Mouse (Mus musculus): ENCODE measurements at regions not wholly inside any gene's neighbourhood (a gene's known extent, or its start where the extent isn't known, plus 50 kb on each side); places are given as distances from the start of the nearest gene placed in this dataset.
"Not testable (repeated sequence)": the region's sequence is repeated elsewhere in the genome, so short reads cannot be mapped to it uniquely, and the experiment has no call there.

DNA sequence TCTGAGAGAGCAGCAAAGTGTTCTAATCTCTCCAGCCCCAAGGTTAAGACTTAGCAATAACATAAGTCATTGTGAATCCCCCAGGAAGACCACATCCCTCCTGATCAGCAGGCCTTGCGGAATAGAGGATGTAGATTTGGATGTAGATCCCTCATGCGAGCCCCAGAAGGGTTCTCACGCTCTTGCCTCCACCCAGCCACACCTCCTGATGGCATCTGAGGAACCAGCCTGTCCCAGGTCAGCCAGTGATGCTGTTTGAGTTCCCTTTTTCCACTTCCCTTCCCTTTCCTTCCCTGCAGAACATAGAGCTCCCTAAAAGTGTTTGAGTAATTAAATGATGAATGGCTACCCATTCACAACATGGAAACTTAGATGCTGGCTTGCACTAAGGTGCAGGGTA is 124.1 kb downstream of the Katnal1 start:
- TF ChIP-seq NANOG (IDR thresholded peaks at IDR 0.05; ENCODE audit: borderline replicate concordance, low read length): no peak
- TF ChIP-seq CTCF (conservative IDR thresholded peaks at IDR 0.05; ENCODE audit: low read length): no peak
- no peak for TF ChIP-seq POU5F1 (IDR thresholded peaks at IDR 0.05; ENCODE audit: borderline replicate concordance, low read length)

DNA sequence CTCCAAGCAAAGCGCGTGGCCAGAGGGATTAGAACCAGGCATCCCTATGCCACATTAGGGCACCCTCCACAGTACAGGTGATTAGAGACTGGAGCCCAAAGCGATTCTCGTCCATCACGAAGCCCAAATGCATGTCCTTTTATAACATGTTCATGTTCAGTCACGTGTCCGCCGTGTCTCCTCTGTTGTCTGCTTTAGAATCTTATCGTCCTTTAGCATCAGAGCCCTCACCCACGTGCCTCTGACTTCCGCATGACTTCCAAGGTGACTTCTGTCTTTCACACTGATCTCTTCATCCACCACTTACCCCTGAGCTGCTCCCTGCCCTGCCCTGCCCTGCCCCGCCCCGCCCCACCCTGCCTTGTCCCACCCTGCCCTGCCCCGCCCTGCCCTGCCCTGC is 125.3 kb downstream of the Katnal1 start:
- Histone ChIP-seq H3K4me3 (replicated peaks; ENCODE audit: low read length) (peak overlapping the region; percentile 27), H3K9me3 (ENCODE audit: low read length) (no peaks in the 10 kb centered on the region), H3K36me3 (ENCODE audit: insufficient read depth, low read length) (no peaks in the 10 kb centered on the region), H3K4me1 (replicated peaks; ENCODE audit: low read depth, low read length) (peaks cover 33% of the 10 kb centered on the region), H3K27me3 (ENCODE audit: insufficient read depth, low read length) (peaks cover 19% of the 10 kb centered on the region)
- no peak for TF ChIP-seq NANOG (IDR thresholded peaks at IDR 0.05; ENCODE audit: borderline replicate concordance, low read length)
- no peak for TF ChIP-seq POU5F1 (IDR thresholded peaks at IDR 0.05; ENCODE audit: borderline replicate concordance, low read length)
- no peak for TF ChIP-seq CTCF (conservative IDR thresholded peaks at IDR 0.05; ENCODE audit: low read length)

More for the DNA sequence above, 124.1 kb downstream of the Katnal1 start:
- Histone ChIP-seq H3K27me3 (ENCODE audit: insufficient read depth, low read length) (peaks cover 29% of the 10 kb centered on the region), H3K36me3 (ENCODE audit: insufficient read depth, low read length) (no peaks in the 10 kb centered on the region), H3K4me3 (replicated peaks; ENCODE audit: low read length) (no peak overlapping the region), H3K9me3 (ENCODE audit: low read length) (no peaks in the 10 kb centered on the region), H3K4me1 (replicated peaks; ENCODE audit: low read depth, low read length) (peaks cover 46% of the 10 kb centered on the region)

DNA sequence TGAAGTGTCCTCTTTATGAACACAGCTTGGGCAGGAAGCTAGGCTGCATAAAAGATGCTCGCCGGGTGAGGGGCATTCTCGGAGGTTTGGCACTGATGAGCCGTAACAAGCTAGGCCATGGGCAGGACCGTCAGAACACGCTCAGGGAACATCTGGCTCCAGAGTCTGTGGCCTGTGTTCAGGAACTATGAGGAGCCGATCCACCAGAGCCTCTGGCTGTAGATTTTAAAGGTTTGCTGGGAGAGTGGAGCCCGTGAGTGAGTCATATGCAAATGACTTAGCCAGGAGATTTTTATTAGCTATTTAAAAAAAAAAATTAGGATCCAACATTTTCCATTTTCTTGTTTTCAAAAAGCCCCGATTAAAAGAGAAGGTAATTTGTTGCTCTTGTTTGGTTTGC is 126.4 kb downstream of the Katnal1 start:
- Histone ChIP-seq H3K4me1 (replicated peaks; ENCODE audit: low read depth, low read length) (peaks cover 27% of the 10 kb centered on the region), H3K4me3 (replicated peaks; ENCODE audit: low read length) (no peak overlapping the region), H3K9me3 (ENCODE audit: low read length) (no peaks in the 10 kb centered on the region), H3K36me3 (ENCODE audit: insufficient read depth, low read length) (no peaks in the 10 kb centered on the region), H3K27me3 (ENCODE audit: insufficient read depth, low read length) (peaks cover 19% of the 10 kb centered on the region)
- no peak for TF ChIP-seq NANOG (IDR thresholded peaks at IDR 0.05; ENCODE audit: borderline replicate concordance, low read length)
- no peak for TF ChIP-seq CTCF (conservative IDR thresholded peaks at IDR 0.05; ENCODE audit: low read length)
- no peak for TF ChIP-seq POU5F1 (IDR thresholded peaks at IDR 0.05; ENCODE audit: borderline replicate concordance, low read length)

DNA sequence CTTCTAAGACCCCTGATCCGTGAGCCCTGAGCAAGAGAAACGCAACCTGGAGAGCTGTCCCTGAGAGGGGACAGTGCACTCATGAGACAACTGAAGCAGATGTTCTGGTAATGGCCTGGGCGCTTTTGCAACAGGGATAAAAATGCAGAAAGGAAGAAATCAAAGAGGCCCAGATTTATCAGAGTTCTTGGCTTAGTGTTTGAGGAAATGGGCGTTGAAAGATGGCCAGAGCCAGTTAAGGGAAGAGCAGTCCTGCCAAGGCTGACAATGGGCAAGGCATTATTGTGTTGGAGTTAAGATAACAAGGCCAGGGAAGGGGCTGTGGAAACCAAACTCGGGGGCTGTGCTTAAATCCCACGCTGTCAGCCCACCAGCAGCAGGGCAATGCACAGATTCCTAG is 130.6 kb downstream of the Katnal1 start:
- Histone ChIP-seq H3K27me3 (ENCODE audit: insufficient read depth, low read length) (peaks cover 11% of the 10 kb centered on the region), H3K4me3 (replicated peaks; ENCODE audit: low read length) (no peak overlapping the region), H3K4me1 (replicated peaks; ENCODE audit: low read depth, low read length) (peaks cover 27% of the 10 kb centered on the region), H3K36me3 (ENCODE audit: insufficient read depth, low read length) (no peaks in the 10 kb centered on the region), H3K9me3 (ENCODE audit: low read length) (no peaks in the 10 kb centered on the region)
- TF ChIP-seq POU5F1 (IDR thresholded peaks at IDR 0.05; ENCODE audit: borderline replicate concordance, low read length) (no peak), CTCF (conservative IDR thresholded peaks at IDR 0.05; ENCODE audit: low read length) (no peak), NANOG (IDR thresholded peaks at IDR 0.05; ENCODE audit: borderline replicate concordance, low read length) (no peak)

DNA sequence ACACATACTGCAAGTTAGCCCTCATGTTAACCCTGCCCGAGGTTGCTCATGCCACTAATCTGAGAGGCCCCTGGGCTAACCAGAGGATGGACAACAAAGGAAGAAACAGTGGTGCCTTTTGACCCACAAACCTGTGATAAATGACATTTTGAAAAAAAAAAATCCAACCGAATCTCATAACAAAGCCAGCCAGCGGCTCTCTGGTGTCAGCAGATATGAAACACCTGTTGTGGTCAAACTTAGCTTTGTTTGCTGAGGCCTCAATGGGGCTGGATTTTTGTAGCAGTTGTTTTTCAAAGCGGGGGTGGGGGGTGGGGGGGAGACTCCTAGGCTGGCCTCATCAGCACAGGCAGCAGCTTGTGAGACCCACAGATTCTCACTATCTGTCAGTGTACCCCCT is 133.0 kb downstream of the Katnal1 start:
- H3K4me3 ChIP-seq (replicated peaks; ENCODE audit: low read length): no peak overlapping the region
- H3K9me3 ChIP-seq (ENCODE audit: low read length): no peaks in the 10 kb centered on the region
- no peaks in the 10 kb centered on the region for H3K27me3 ChIP-seq (ENCODE audit: insufficient read depth, low read length)
- no peaks in the 10 kb centered on the region for H3K36me3 ChIP-seq (ENCODE audit: insufficient read depth, low read length)
- H3K4me1 ChIP-seq (replicated peaks; ENCODE audit: low read depth, low read length): peaks cover 40% of the 10 kb centered on the region
- TF ChIP-seq NANOG (IDR thresholded peaks at IDR 0.05; ENCODE audit: borderline replicate concordance, low read length) (no peak), POU5F1 (IDR thresholded peaks at IDR 0.05; ENCODE audit: borderline replicate concordance, low read length) (no peak), CTCF (conservative IDR thresholded peaks at IDR 0.05; ENCODE audit: low read length) (no peak)

DNA sequence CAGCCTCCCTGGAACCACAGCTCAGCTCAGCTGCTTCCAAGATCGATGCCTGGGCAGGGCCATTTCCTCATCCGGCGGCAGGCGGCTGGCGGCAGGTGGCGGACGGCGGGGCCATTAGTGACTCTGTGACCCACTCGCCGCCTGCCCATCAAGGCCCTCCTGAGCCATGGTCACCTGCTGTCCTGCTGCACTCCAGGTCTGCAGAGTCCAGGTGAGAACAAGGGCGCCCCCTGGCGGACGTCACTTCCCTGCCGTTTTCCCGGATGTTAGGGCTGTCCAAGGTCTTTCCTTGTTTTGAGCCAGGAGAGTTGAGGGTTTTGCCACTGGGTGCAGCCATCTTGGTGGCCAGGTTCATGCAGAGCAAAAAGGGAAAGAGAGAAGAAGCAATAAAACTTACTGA is 134.7 kb downstream of the Katnal1 start:
- Histone ChIP-seq H3K9me3 (ENCODE audit: low read length) (no peaks in the 10 kb centered on the region), H3K27me3 (ENCODE audit: insufficient read depth, low read length) (no peaks in the 10 kb centered on the region; the same call in none of the 2 replicates), H3K4me1 (replicated peaks; ENCODE audit: low read depth, low read length) (peaks cover 51% of the 10 kb centered on the region), H3K36me3 (ENCODE audit: insufficient read depth, low read length) (no peaks in the 10 kb centered on the region), H3K4me3 (replicated peaks; ENCODE audit: low read length) (peak overlapping the region; percentile 52)
- TF ChIP-seq CTCF (conservative IDR thresholded peaks at IDR 0.05; ENCODE audit: low read length): peak; percentile 72
- TF ChIP-seq POU5F1 (IDR thresholded peaks at IDR 0.05; ENCODE audit: borderline replicate concordance, low read length): no peak
- no peak for TF ChIP-seq NANOG (IDR thresholded peaks at IDR 0.05; ENCODE audit: borderline replicate concordance, low read length)

DNA sequence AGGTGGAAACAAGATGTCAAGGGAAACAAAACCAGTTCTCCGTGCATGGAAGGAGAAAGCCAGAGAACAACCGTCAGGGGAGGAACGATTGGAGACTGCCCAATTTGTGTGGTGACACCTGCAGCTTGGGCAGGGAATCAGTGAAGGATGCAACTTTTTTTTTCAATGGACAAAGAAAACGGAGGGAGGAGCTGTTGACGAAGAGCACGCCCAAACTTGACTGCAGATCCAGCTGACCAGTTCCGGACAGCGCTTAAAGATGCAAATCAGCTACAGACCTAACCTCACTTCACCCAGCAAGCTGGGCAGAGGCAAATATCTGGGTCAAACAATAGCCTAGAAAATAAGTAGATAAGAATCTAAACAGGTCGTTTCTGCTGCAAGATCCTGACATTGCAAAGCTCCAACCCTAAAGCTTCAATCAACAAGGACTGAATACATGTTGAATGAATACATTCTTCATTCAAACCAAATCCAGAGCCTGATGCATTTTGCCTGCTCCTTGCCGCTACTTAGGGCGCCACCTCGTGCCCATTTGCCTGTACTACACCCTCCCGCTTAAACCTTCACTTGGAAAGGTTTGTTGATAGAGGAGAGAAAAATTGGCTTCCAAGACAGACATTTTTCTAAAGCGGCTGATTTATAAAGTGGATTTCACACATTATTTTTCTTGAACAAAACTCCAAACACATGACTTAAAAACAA is 136.2 kb downstream of the Katnal1 start:
- H3K4me3 ChIP-seq (replicated peaks; ENCODE audit: low read length): peak overlapping the region; percentile 21; the same call in 1 of the 2 replicates
- no peaks in the 10 kb centered on the region; the same call in none of the 2 replicates for H3K27me3 ChIP-seq (ENCODE audit: insufficient read depth, low read length)
- peaks cover 66% of the 10 kb centered on the region for H3K4me1 ChIP-seq (replicated peaks; ENCODE audit: low read depth, low read length)
- no peaks in the 10 kb centered on the region for H3K36me3 ChIP-seq (ENCODE audit: insufficient read depth, low read length)
- H3K9me3 ChIP-seq (ENCODE audit: low read length): no peaks in the 10 kb centered on the region
- TF ChIP-seq CTCF (conservative IDR thresholded peaks at IDR 0.05; ENCODE audit: low read length): peak; percentile 99
- no peak for TF ChIP-seq NANOG (IDR thresholded peaks at IDR 0.05; ENCODE audit: borderline replicate concordance, low read length)
- no peak for TF ChIP-seq POU5F1 (IDR thresholded peaks at IDR 0.05; ENCODE audit: borderline replicate concordance, low read length)

DNA sequence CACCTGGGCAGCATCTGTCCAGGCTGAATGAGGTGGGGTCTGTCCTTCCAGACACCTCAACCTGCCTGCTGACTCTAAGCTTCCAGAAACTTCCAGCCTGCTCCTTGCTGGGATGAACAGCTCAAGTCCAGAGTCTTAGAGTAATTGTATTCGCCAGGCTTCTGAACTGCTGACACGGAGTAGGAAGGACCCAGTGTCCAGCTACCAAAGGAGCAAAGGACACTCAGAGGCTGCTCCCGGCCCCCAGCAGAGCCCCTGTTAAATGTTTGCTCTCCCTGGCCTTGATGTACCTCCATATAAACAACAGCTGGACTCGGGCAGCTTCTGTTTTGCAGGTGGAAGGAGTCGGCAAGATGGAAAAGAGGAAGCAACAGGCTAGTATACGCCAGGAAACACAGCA is 137.5 kb downstream of the Katnal1 start:
- Histone ChIP-seq H3K4me1 (replicated peaks; ENCODE audit: low read depth, low read length) (peaks cover 74% of the 10 kb centered on the region), H3K4me3 (replicated peaks; ENCODE audit: low read length) (no peak overlapping the region), H3K27me3 (ENCODE audit: insufficient read depth, low read length) (no peaks in the 10 kb centered on the region; the same call in none of the 2 replicates), H3K36me3 (ENCODE audit: insufficient read depth, low read length) (no peaks in the 10 kb centered on the region), H3K9me3 (ENCODE audit: low read length) (no peaks in the 10 kb centered on the region)
- TF ChIP-seq CTCF (conservative IDR thresholded peaks at IDR 0.05; ENCODE audit: low read length) (no peak), POU5F1 (IDR thresholded peaks at IDR 0.05; ENCODE audit: borderline replicate concordance, low read length) (no peak), NANOG (IDR thresholded peaks at IDR 0.05; ENCODE audit: borderline replicate concordance, low read length) (no peak)

DNA sequence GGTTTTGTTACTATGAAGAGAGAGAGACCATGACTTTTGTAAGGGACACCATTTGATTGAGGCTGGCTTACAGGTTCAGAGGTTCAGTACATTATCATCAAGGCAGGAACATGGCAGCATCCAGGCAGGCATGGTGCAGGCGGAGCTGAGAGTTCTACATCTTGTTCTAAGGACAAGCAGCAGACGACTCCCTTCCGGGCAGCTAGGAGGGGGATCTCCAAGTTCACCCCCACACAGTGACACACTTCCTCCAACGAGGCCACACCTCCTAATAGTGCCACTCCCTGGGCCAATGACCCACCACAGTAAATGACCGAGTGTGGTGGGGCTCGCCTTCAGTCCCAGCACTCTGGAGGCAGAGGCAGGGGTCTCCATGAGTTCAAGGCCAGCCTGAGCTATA is 138.8 kb downstream of the Katnal1 start:
- not testable (repeated sequence) for H3K4me3 ChIP-seq (replicated peaks; ENCODE audit: low read length); H3K36me3 ChIP-seq (ENCODE audit: insufficient read depth, low read length); H3K9me3 ChIP-seq (ENCODE audit: low read length); H3K27me3 ChIP-seq (ENCODE audit: insufficient read depth, low read length)
- peaks cover 74% of the 10 kb centered on the region for H3K4me1 ChIP-seq (replicated peaks; ENCODE audit: low read depth, low read length)

Data from E14TG2a.4 (cell line).